Comparison of ENCODE assay signal across 34 mouse cellular contexts in genomic region chr5:65293627-65294026, GRCm38 (mm10). TPM values are rescaled to one million over a fixed set of nuclear protein-coding genes. Genes with fewer than 3 reads are reported as not detected.
"Had no signal": no experiment of that assay in that cellular context is flagged by ENCODE, and none has a peak within 500 bp of the region (broad histone marks: within the 10 kb centered on the region; RNA-seq: fewer than 3 reads in every experiment).

No protein-coding gene starts in this region.

- DNase-seq: left cerebral cortex, postnatal 4 days; liver; liver, embryonic 13.5 days; liver, postnatal 0 days; lung, adult 18-20 months; lung, adult 2 months; lung, postnatal 14 days; lung, postnatal 36 days; lung, postnatal 4 days; midbrain, embryonic 14.5 days had no signal

- H3K9ac ChIP-seq: limb, embryonic 12.5 days; limb, embryonic 13.5 days; limb, embryonic 15.5 days; liver, embryonic 12.5 days; liver, embryonic 13.5 days; liver, embryonic 14.5 days; liver, embryonic 15.5 days; liver, postnatal 0 days; lung, embryonic 14.5 days; lung, embryonic 15.5 days; midbrain, embryonic 12.5 days; midbrain, embryonic 13.5 days; midbrain, embryonic 15.5 days had no signal

- H3K9me3 ChIP-seq: limb, embryonic 10.5 days; limb, embryonic 12.5 days; limb, embryonic 13.5 days; limb, embryonic 15.5 days; liver, embryonic 12.5 days; liver, embryonic 13.5 days; liver, embryonic 15.5 days; lung, embryonic 15.5 days; megakaryocyte, embryonic 14.5 days; midbrain, embryonic 10.5 days; midbrain, embryonic 12.5 days; midbrain, embryonic 13.5 days; midbrain, embryonic 15.5 days had no signal

- H3K27me3 ChIP-seq: limb, embryonic 12.5 days; limb, embryonic 13.5 days; limb, embryonic 15.5 days; liver, embryonic 12.5 days; liver, embryonic 13.5 days; liver, embryonic 15.5 days; lung, embryonic 15.5 days; megakaryocyte, embryonic 14.5 days; midbrain, embryonic 12.5 days; midbrain, embryonic 13.5 days; midbrain, embryonic 15.5 days had no signal

- H3K36me3 ChIP-seq: midbrain, embryonic 15.5 days had no signal

- H3K4me3 ChIP-seq: left cerebral cortex, adult 2 months; limb, embryonic 10.5 days; limb, embryonic 12.5 days; limb, embryonic 13.5 days; limb, embryonic 15.5 days; liver, embryonic 12.5 days; liver, embryonic 13.5 days; liver, embryonic 15.5 days; lung, embryonic 15.5 days; megakaryocyte, embryonic 14.5 days; midbrain, embryonic 10.5 days; midbrain, embryonic 12.5 days; midbrain, embryonic 13.5 days; midbrain, embryonic 15.5 days; myocyte had no signal

- H3K4me1 ChIP-seq: limb, embryonic 10.5 days; limb, embryonic 12.5 days; limb, embryonic 13.5 days; limb, embryonic 15.5 days; lung, embryonic 15.5 days; midbrain, embryonic 10.5 days; midbrain, embryonic 12.5 days; midbrain, embryonic 13.5 days; midbrain, embryonic 15.5 days had no signal

- H3K27ac ChIP-seq: left cerebral cortex, adult 2 months; limb, embryonic 10.5 days; limb, embryonic 12.5 days; limb, embryonic 13.5 days; limb, embryonic 15.5 days; liver, embryonic 12.5 days; liver, embryonic 13.5 days; liver, embryonic 14.5 days; liver, embryonic 15.5 days; lung, embryonic 15.5 days; macrophage; midbrain, embryonic 10.5 days; midbrain, embryonic 12.5 days; midbrain, embryonic 13.5 days; midbrain, embryonic 15.5 days had no signal

- ATAC-seq: liver, embryonic 12.5 days; midbrain, embryonic 13.5 days; midbrain, embryonic 15.5 days; midbrain, embryonic 16.5 days had no signal

- H3K4me2 ChIP-seq: limb, embryonic 12.5 days; limb, embryonic 13.5 days; limb, embryonic 15.5 days; liver, embryonic 11.5 days; liver, embryonic 12.5 days; liver, embryonic 13.5 days; liver, embryonic 15.5 days; lung, embryonic 14.5 days; lung, embryonic 15.5 days; midbrain, embryonic 11.5 days; midbrain, embryonic 12.5 days; midbrain, embryonic 13.5 days; midbrain, embryonic 15.5 days had no signal

RNA-seq across cellular contexts. Expression of gene Klb, which starts 54.5 kb away (rescaled TPM):
- total RNA-seq: megakaryocyte progenitor cell, adult 5-6 weeks; megakaryocyte, adult 5-6 weeks; megakaryocyte-erythroid progenitor cell, adult 5-6 weeks; monocyte, adult 5-6 weeks had no signal
- polyA plus RNA-seq: limb, embryonic 15.5 days; lung, embryonic 14.5 days; lung, embryonic 15.5 days; macrophage; midbrain, embryonic 12.5 days had no signal
